Mouse (Mus musculus): ENCODE results near the gene Lrwd1. TPM values are rescaled to one million over a fixed set of nuclear protein-coding genes. Genes with fewer than 3 reads are reported as not detected.
"Not testable (repeated sequence)": the region's sequence is repeated elsewhere in the genome, so short reads cannot be mapped to it uniquely, and the experiment has no call there.

Gene Lrwd1
- polyA plus RNA-seq, 1 experiment from 2014 or later = 18.5 TPM

GRCm38 (mm10) chr5:136122165-136122564 lies 13.7 kb downstream of the Lrwd1 start:
- TF ChIP-seq EP300 (IDR thresholded peaks at IDR 0.05) = no peak
- TF ChIP-seq CTCF (IDR thresholded peaks at IDR 0.05) = no peak
- H3K4me2 ChIP-seq (replicated peaks; ENCODE audit: low read depth, low read length) = no peak overlapping the region
- H3K9ac ChIP-seq (replicated peaks; ENCODE audit: low read depth) = no peak overlapping the region
- H3K4me1 ChIP-seq (ENCODE audit: insufficient read depth, low read depth, low read length) = peaks cover 5% of the 10 kb centered on the region
- no peak for DNase-seq (ENCODE audit: low spot score)
- H3K27me3 ChIP-seq (replicated peaks; ENCODE audit: insufficient read depth, low read length) = no peaks in the 10 kb centered on the region
- no peak overlapping the region for H3K4me3 ChIP-seq (ENCODE audit: low read depth, low read length)
- ATAC-seq = no peak
- no peaks in the 10 kb centered on the region for H3K9me3 ChIP-seq (ENCODE audit: low read length)
- WGBS = 78% methylated on average over 10 of the region's 10 CpGs
- peaks cover 29% of the 10 kb centered on the region for H3K36me3 ChIP-seq (ENCODE audit: insufficient read depth, low read length)
- H3K27ac ChIP-seq (ENCODE audit: low read length) = no peak overlapping the region

GRCm38 (mm10) chr5:136116784-136117112 lies 19.1 kb downstream of the Lrwd1 start:
- peak overlapping the region; percentile 80 for H3K4me2 ChIP-seq (replicated peaks; ENCODE audit: low read depth, low read length)
- WGBS = under 1% methylated on average over 18 of the region's 22 CpGs
- H3K9ac ChIP-seq (replicated peaks; ENCODE audit: low read depth) = peak overlapping the region; percentile 87
- no peaks in the 10 kb centered on the region for H3K27me3 ChIP-seq (replicated peaks; ENCODE audit: insufficient read depth, low read length)
- no peaks in the 10 kb centered on the region for H3K9me3 ChIP-seq (ENCODE audit: low read length)
- 0 out of 2 replicates have a peak, but pooled peaks cover 8% of the 10 kb centered on the region for H3K36me3 ChIP-seq (ENCODE audit: insufficient read depth, low read length)
- peaks cover 8% of the 10 kb centered on the region for H3K4me1 ChIP-seq (ENCODE audit: insufficient read depth, low read depth, low read length)
- DNase-seq (ENCODE audit: low spot score) (no peak), ATAC-seq (peak; percentile 64)
- TF ChIP-seq EP300 (IDR thresholded peaks at IDR 0.05) = no peak
- TF ChIP-seq CTCF (IDR thresholded peaks at IDR 0.05) = no peak
- H3K4me3 ChIP-seq (ENCODE audit: low read depth, low read length) = peak overlapping the region; percentile 92
- H3K27ac ChIP-seq (ENCODE audit: low read length) = peak overlapping the region; percentile 52

DNA sequence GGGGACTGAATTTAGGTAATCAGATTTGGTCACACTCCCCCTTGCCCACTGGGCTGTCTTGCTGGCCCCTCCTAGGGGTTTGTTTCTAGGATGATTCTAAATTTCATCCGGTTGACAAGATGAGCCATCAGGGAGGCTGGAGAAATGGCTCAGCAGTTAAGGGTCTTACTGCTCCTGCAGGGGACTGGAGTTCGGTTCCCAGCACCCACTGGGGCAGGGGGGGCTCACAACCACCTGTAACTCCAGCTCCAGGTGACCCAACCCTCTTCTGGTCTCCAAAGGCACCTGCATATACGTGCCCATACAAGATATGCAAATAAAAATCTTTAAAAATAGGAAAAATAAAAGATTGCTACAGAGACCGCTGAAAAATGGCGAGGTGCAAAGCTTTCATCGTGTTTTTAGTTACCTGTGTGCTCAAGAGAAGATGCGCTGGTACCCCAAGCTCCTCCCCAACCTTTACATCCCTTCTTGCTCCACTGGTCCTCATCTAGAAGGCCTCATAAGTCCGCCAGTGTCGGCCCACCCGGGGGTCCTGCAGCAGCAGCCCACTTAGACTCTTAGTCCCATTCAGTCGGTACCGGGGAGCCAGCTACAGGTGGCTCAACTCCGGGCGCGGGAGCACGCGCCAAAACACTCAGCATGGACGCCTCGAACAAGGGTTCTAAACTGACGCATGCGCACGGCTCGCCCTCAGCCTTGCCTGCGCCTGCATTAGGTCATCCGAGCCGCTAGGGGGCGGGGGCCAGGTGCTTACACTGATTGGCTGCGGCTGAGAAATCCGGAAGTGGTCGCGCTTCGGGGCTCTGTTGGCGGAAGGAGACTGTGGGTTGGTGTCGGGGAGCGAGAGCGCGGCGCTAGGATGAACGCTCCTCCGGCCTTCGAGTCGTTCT lies 19.7 kb downstream of the Lrwd1 start, which contains the start of gene Polr2j:
Gene Polr2j, plus strand, starts transcription at position 741 of the 893 bp plus-strand sequence.
- H3K4me1 ChIP-seq (ENCODE audit: insufficient read depth, low read depth, low read length) = peaks cover 8% of the 10 kb centered on the region
- DNase-seq (ENCODE audit: low spot score) (peak; percentile 98), ATAC-seq (peak; percentile 98)
- 3% methylated on average over 42 of the region's 42 CpGs for WGBS
- H3K27ac ChIP-seq (ENCODE audit: low read length) = peak within 1 kb of the TSS; percentile 52
- H3K4me3 ChIP-seq (ENCODE audit: low read depth, low read length) = peak within 1 kb of the TSS; percentile 92
- peak within 1 kb of the TSS; percentile 80 for H3K4me2 ChIP-seq (replicated peaks; ENCODE audit: low read depth, low read length)
- peak within 1 kb of the TSS; percentile 87 for H3K9ac ChIP-seq (replicated peaks; ENCODE audit: low read depth)
- H3K9me3 ChIP-seq (ENCODE audit: low read length) = no peaks in the 10 kb centered on the region
- TF ChIP-seq EP300 (IDR thresholded peaks at IDR 0.05) = no peak
- peak; percentile 99 for TF ChIP-seq CTCF (IDR thresholded peaks at IDR 0.05)
- H3K27me3 ChIP-seq (replicated peaks; ENCODE audit: insufficient read depth, low read length) = no peaks in the 10 kb centered on the region
- 0 out of 2 replicates have a peak, but pooled peaks cover 7% of the 10 kb centered on the region for H3K36me3 ChIP-seq (ENCODE audit: insufficient read depth, low read length)

DNA sequence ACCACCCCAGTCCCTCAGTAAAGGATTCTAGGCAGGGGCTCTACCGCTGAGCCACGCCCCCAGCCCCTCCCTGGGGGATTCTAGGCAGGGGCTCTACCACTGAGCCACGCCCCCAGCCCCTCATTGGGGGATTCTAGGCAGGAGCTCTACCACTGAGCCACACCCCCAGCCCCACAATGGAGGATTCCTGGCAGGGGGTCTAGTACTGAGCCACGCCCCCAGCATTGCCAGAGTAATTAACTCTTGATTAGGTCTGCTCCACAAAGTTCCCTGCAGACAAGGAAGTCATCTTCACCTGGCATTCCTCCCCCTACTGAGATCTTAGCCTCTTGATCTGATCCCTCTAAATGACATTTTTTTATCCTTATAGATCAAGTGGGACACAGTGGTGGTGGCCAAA lies 22.3 kb downstream of the Lrwd1 start:
- not testable (repeated sequence) for H3K4me3 ChIP-seq (ENCODE audit: low read depth, low read length); H3K4me1 ChIP-seq (ENCODE audit: insufficient read depth, low read depth, low read length); H3K4me2 ChIP-seq (replicated peaks; ENCODE audit: low read depth, low read length); H3K36me3 ChIP-seq (ENCODE audit: insufficient read depth, low read length); H3K27ac ChIP-seq (ENCODE audit: low read length); H3K27me3 ChIP-seq (replicated peaks; ENCODE audit: insufficient read depth, low read length); ATAC-seq; H3K9me3 ChIP-seq (ENCODE audit: low read length); H3K9ac ChIP-seq (replicated peaks; ENCODE audit: low read depth); DNase-seq (ENCODE audit: low spot score)
- WGBS = 46% methylated on average over 4 of the region's 4 CpGs

DNA sequence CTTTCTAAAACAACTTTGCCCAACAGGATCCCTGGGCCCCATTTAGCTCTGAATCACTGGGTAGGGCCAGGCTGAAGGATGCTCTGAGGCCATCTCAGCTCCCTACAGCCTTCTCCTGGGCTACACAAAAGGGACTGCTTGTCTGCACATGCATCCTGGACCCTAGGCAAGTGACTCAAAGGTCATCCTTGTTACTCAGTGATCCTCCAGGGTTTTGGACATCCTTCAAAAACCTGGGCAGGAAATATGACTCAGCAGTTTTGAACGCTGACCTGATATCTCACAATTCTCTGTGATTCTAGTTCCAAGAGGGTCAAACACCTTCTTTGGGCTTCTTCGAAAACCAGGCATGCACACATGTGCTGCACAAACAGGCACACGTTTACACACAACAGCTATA lies 26.8 kb downstream of the Lrwd1 start:
- no peak for ATAC-seq
- 57% methylated on average over 3 of the region's 3 CpGs for WGBS

DNA sequence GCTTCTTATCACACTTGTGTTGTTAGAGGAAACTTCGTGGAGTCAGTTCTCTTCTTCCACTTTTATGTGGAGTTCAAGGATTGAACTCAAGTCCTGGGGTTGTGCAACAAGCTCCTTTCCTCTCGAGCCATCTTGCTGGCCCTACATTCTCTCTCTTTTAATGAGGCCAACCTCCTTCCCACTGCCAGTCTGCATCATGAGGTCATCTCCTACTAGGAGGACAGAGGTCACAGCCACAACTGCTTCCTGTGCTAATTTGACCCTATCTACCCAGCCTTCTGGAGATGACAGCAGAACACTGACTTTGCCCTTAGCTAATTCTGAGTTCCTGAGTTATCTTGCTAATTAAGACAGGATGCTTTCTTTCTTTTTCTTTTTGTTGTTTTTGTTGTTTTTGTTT lies 27.4 kb downstream of the Lrwd1 start:
- no peaks in the 10 kb centered on the region for H3K27me3 ChIP-seq (replicated peaks; ENCODE audit: insufficient read depth, low read length)
- TF ChIP-seq CTCF (IDR thresholded peaks at IDR 0.05) (no peak), EP300 (IDR thresholded peaks at IDR 0.05) (no peak)
- no peak overlapping the region for H3K4me2 ChIP-seq (replicated peaks; ENCODE audit: low read depth, low read length)
- no peaks in the 10 kb centered on the region for H3K4me1 ChIP-seq (ENCODE audit: insufficient read depth, low read depth, low read length)
- H3K9me3 ChIP-seq (ENCODE audit: low read length) = no peaks in the 10 kb centered on the region
- no peak overlapping the region for H3K27ac ChIP-seq (ENCODE audit: low read length)
- no peaks in the 10 kb centered on the region for H3K36me3 ChIP-seq (ENCODE audit: insufficient read depth, low read length)
- no peak overlapping the region for H3K9ac ChIP-seq (replicated peaks; ENCODE audit: low read depth)
- 37% methylated on average over 2 of the region's 2 CpGs for WGBS
- ATAC-seq (no peak), DNase-seq (ENCODE audit: low spot score) (no peak)
- H3K4me3 ChIP-seq (ENCODE audit: low read depth, low read length) = no peak overlapping the region

More for the DNA sequence above, 26.8 kb downstream of the Lrwd1 start:
- H3K4me1 ChIP-seq (ENCODE audit: insufficient read depth, low read depth, low read length) = no peaks in the 10 kb centered on the region
- H3K27me3 ChIP-seq (replicated peaks; ENCODE audit: insufficient read depth, low read length) = no peaks in the 10 kb centered on the region
- no peak overlapping the region for H3K27ac ChIP-seq (ENCODE audit: low read length)
- no peak overlapping the region for H3K4me2 ChIP-seq (replicated peaks; ENCODE audit: low read depth, low read length)
- H3K4me3 ChIP-seq (ENCODE audit: low read depth, low read length) = no peak overlapping the region
- TF ChIP-seq EP300 (IDR thresholded peaks at IDR 0.05) = no peak
- no peak for TF ChIP-seq CTCF (IDR thresholded peaks at IDR 0.05)
- DNase-seq (ENCODE audit: low spot score) = no peak
- no peaks in the 10 kb centered on the region for H3K36me3 ChIP-seq (ENCODE audit: insufficient read depth, low read length)
- H3K9ac ChIP-seq (replicated peaks; ENCODE audit: low read depth) = no peak overlapping the region
- H3K9me3 ChIP-seq (ENCODE audit: low read length) = no peaks in the 10 kb centered on the region

Data from lung, postnatal 0 days (tissue).